Mouse (Mus musculus) MEL (cell line): ENCODE measurements at regions not wholly inside any gene's neighbourhood (a gene's known extent, or its start where the extent isn't known, plus 50 kb on each side); places are given as distances from the start of the nearest gene placed in this dataset.

Experiments
- DNase-seq: peaks from one replicate; pipeline ENCODE4 v3.0.0; 2011; ENCODE audit warnings: low read depth, low spot score
- H3K27ac ChIP-seq: 2 replicates; pipeline ENCODE4 v1.5.1; 2012; ENCODE audit warnings: low read depth, mild to moderate bottlenecking, control low read depth, low read length, moderate library complexity; ENCODE audit not compliant: control insufficient read depth
- H3K27me3 ChIP-seq, 2 experiments: fragments of 150-350 bp in 1 of 2; sonication (generic) in 1 of 2; 2 replicates each; pipeline ENCODE4 v1.6.1; 2012; ENCODE audit warnings: low read length in 2 of 2, mild to moderate bottlenecking in 2 of 2, improper control_type of control experiment in 1 of 2, moderate library complexity in 1 of 2; ENCODE audit not compliant: insufficient read depth in 2 of 2, control insufficient read depth in 1 of 2
- H3K36me3 ChIP-seq, 2 experiments: 2 replicates each; pipeline ENCODE4 v1.6.1; 2012 to 2014; ENCODE audit warnings: low read length in 2 of 2, improper control_type of control experiment in 1 of 2, inconsistent platforms in 1 of 2, mild to moderate bottlenecking in 1 of 2; ENCODE audit not compliant: insufficient read depth in 2 of 2, control insufficient read depth in 1 of 2
- H3K4me1 ChIP-seq, 2 experiments: fragments of 150-350 bp in 1 of 2; sonication (generic) in 1 of 2; 2 replicates each; pipeline ENCODE4 v1.6.1; 2012; ENCODE audit warnings: low read length in 2 of 2, improper control_type of control experiment in 1 of 2, mild to moderate bottlenecking in 1 of 2; ENCODE audit not compliant: insufficient read depth in 2 of 2, control insufficient read depth in 1 of 2
- H3K4me3 ChIP-seq, 2 experiments: fragments of 150-350 bp in 1 of 2; sonication (generic) in 1 of 2; 2 replicates each; pipeline ENCODE4 v1.5.1; 2012; ENCODE audit warnings: low read depth in 2 of 2, low read length in 2 of 2, mild to moderate bottlenecking in 2 of 2, moderate library complexity in 2 of 2, control low read depth in 1 of 2, improper control_type of control experiment in 1 of 2; ENCODE audit not compliant: control insufficient read depth in 1 of 2, insufficient read depth in 1 of 2
- H3K79me2 ChIP-seq: 2 replicates; pipeline ENCODE4 v1.6.1; 2012; ENCODE audit warnings: mild to moderate bottlenecking, low read length, moderate library complexity; ENCODE audit not compliant: control insufficient read depth, poor library complexity, insufficient read depth
- H3K9ac ChIP-seq: 2 replicates; pipeline ENCODE4 v1.6.1; 2012; ENCODE audit warnings: low read depth, mild to moderate bottlenecking, control low read depth, low read length, moderate library complexity; ENCODE audit not compliant: control insufficient read depth, poor library complexity, severe bottlenecking
- H3K9me3 ChIP-seq: fragments of 150-350 bp; sonication (generic); replicated peaks from 2 replicates; pipeline ENCODE4 v1.6.1; 2012; ENCODE audit warnings: mild to moderate bottlenecking, low read length, improper control_type of control experiment, moderate library complexity; ENCODE audit not compliant: insufficient read depth
- CHD1 ChIP-seq: IDR thresholded peaks from 2 replicates; pipeline ENCODE4 v1.6.1; 2012; ENCODE audit warnings: low read depth, mild to moderate bottlenecking, inconsistent platforms, low read length, improper control_type of control experiment
- CHD2 ChIP-seq: IDR thresholded peaks from 2 replicates; pipeline ENCODE4 v1.6.1; 2011; ENCODE audit warnings: low read length, improper control_type of control experiment
- CTCF ChIP-seq, 3 experiments: IDR thresholded peaks in 2 of 3; conservative IDR thresholded peaks in 1 of 3; 2 replicates each; pipeline ENCODE4 v1.5.1; 2011 to 2012; ENCODE audit warnings: low read length in 3 of 3, low read depth in 2 of 3, mild to moderate bottlenecking in 2 of 3, improper control_type of control experiment in 1 of 3, inconsistent platforms in 1 of 3, mixed read lengths in 1 of 3, moderate library complexity in 1 of 3; ENCODE audit not compliant: control insufficient read depth in 1 of 3, insufficient read depth in 1 of 3, poor library complexity in 1 of 3, severe bottlenecking in 1 of 3
- EP300 ChIP-seq, 2 experiments: IDR thresholded peaks; 2 replicates each; pipeline ENCODE4 v1.6.1; 2011; ENCODE audit warnings: improper control_type of control experiment in 2 of 2, low read length in 2 of 2, low read depth in 1 of 2, mild to moderate bottlenecking in 1 of 2
- GABPA ChIP-seq: IDR thresholded peaks from 2 replicates; pipeline ENCODE4 v1.6.1; 2012; ENCODE audit warnings: low read depth, mild to moderate bottlenecking, inconsistent platforms, low read length, improper control_type of control experiment, moderate library complexity
- HCFC1 ChIP-seq: IDR thresholded peaks from 2 replicates; pipeline ENCODE4 v1.6.1; 2012; ENCODE audit warnings: low read depth, mild to moderate bottlenecking, inconsistent platforms, low read length, improper control_type of control experiment, moderate library complexity
- JUND ChIP-seq: IDR thresholded peaks from 2 replicates; pipeline ENCODE4 v1.6.1; 2011; ENCODE audit warnings: low read depth, mild to moderate bottlenecking, improper control_type of control experiment, low read length
- KAT2A ChIP-seq: conservative IDR thresholded peaks from 2 replicates; pipeline ENCODE4 v1.6.1; 2012; ENCODE audit warnings: low read depth, low read length, improper control_type of control experiment, inconsistent platforms
- MAFK ChIP-seq: IDR thresholded peaks from 2 replicates; pipeline ENCODE4 v1.6.1; 2011; ENCODE audit warnings: low read depth, mild to moderate bottlenecking, low read length, improper control_type of control experiment, borderline replicate concordance
- MAX ChIP-seq: IDR thresholded peaks from 2 replicates; pipeline ENCODE4 v1.6.1; 2011; ENCODE audit warnings: low read length, improper control_type of control experiment
- MAZ ChIP-seq: IDR thresholded peaks from 2 replicates; pipeline ENCODE4 v1.6.1; 2012; ENCODE audit warnings: low read depth, mild to moderate bottlenecking, inconsistent platforms, low read length, improper control_type of control experiment
- MYB ChIP-seq: IDR thresholded peaks from 2 replicates; pipeline ENCODE4 v1.6.1; 2011; ENCODE audit warnings: mild to moderate bottlenecking, low read depth, low read length, improper control_type of control experiment
- POLR2A ChIP-seq, 2 experiments: IDR thresholded peaks; 2 replicates each; pipeline ENCODE4 v1.6.1; 2011 to 2012; ENCODE audit warnings: low read length in 2 of 2, mild to moderate bottlenecking in 2 of 2, control low read depth in 1 of 2, improper control_type of control experiment in 1 of 2, low read depth in 1 of 2, moderate library complexity in 1 of 2; ENCODE audit not compliant: control insufficient read depth in 1 of 2, insufficient read depth in 1 of 2, poor library complexity in 1 of 2
- POLR2AphosphoS2 ChIP-seq: IDR thresholded peaks from 2 replicates; pipeline ENCODE4 v1.6.1; 2011; ENCODE audit warnings: low read length, improper control_type of control experiment
- POLR2AphosphoS5 ChIP-seq: IDR thresholded peaks from 2 replicates; pipeline ENCODE4 v1.6.1; 2012; ENCODE audit warnings: low read depth, borderline replicate concordance, mild to moderate bottlenecking, inconsistent platforms, low read length, moderate library complexity, mixed read lengths
- RAD21 ChIP-seq: IDR thresholded peaks from 2 replicates; pipeline ENCODE4 v1.6.1; 2011; ENCODE audit warnings: mild to moderate bottlenecking, low read depth, low read length, improper control_type of control experiment
- SIN3A ChIP-seq: IDR thresholded peaks from 2 replicates; pipeline ENCODE4 v1.6.1; 2012; ENCODE audit warnings: low read length, improper control_type of control experiment, inconsistent platforms
- TAL1 ChIP-seq: IDR thresholded peaks from 2 replicates; pipeline ENCODE4 v1.6.1; 2012; ENCODE audit warnings: mild to moderate bottlenecking, inconsistent platforms, low read length, moderate library complexity, mixed read lengths
- TBP ChIP-seq: IDR thresholded peaks from 2 replicates; pipeline ENCODE4 v1.8.0; 2011; ENCODE audit warnings: low read depth, low read length, improper control_type of control experiment
- TCF12 ChIP-seq: IDR thresholded peaks from 2 replicates; pipeline ENCODE4 v1.6.1; 2014; ENCODE audit warnings: low read depth, mild to moderate bottlenecking, inconsistent platforms, low read length, improper control_type of control experiment, moderate library complexity
- UBTF ChIP-seq: IDR thresholded peaks from 2 replicates; pipeline ENCODE4 v1.6.1; 2012; ENCODE audit warnings: low read depth, mild to moderate bottlenecking, inconsistent platforms, low read length, improper control_type of control experiment, moderate library complexity, borderline replicate concordance; ENCODE audit not compliant: insufficient read depth
- USF1 ChIP-seq: IDR thresholded peaks from 2 replicates; pipeline ENCODE4 v1.6.1; 2014; ENCODE audit warnings: low read depth, mild to moderate bottlenecking, inconsistent platforms, low read length, improper control_type of control experiment, moderate library complexity
- USF2 ChIP-seq, 2 experiments: IDR thresholded peaks; 2 replicates each; pipeline ENCODE4 v1.6.1; 2011 to 2012; ENCODE audit warnings: improper control_type of control experiment in 2 of 2, low read length in 2 of 2, borderline replicate concordance in 1 of 2, inconsistent platforms in 1 of 2, low read depth in 1 of 2, mild to moderate bottlenecking in 1 of 2; ENCODE audit not compliant: insufficient read depth in 1 of 2
- ZC3H11A ChIP-seq: IDR thresholded peaks from 2 replicates; pipeline ENCODE4 v1.6.1; 2012; ENCODE audit warnings: low read depth, mild to moderate bottlenecking, inconsistent platforms, low read length, improper control_type of control experiment
- ZKSCAN1 ChIP-seq: IDR thresholded peaks from 2 replicates; pipeline ENCODE4 v1.6.1; 2012; ENCODE audit warnings: low read depth, mild to moderate bottlenecking, inconsistent platforms, low read length, improper control_type of control experiment, moderate library complexity
- ZMIZ1 ChIP-seq: IDR thresholded peaks from 2 replicates; pipeline ENCODE4 v1.6.1; 2012; ENCODE audit warnings: low read depth, mild to moderate bottlenecking, inconsistent platforms, low read length, improper control_type of control experiment, moderate library complexity
- ZNF384 ChIP-seq: IDR thresholded peaks from 2 replicates; pipeline ENCODE4 v1.6.1; 2012; ENCODE audit warnings: low read depth, mild to moderate bottlenecking, inconsistent platforms, low read length, improper control_type of control experiment

DNA sequence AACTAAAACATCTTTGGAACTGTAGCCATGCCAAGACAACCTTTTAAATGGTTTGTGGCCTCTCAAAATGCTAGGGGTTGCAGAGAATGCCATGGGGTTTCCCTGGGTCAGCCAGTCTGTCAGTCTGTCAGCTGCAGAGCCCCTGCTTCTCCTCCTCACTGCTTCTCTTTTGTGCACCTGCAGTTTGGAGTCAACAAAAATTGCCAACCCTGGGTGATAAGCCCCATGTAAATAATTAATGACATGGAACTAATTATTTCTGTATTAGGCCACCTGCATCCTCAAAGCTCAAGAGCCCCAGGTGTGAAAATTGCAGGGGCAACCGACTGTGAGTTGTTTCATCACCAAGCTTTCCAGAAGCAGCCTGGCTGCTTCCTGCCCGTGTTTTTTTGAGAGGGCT, 70.6 kb downstream of the Bmp2 start:
- TF ChIP-seq HCFC1 (no peak), UBTF (no peak), POLR2AphosphoS2 (no peak), CHD2 (no peak), CHD1 (no peak), MYB (no peak), MAX (no peak), TAL1 (no peak), KAT2A (no peak), CTCF (IDR thresholded peaks at IDR 0.05 in 2 of 3, conservative IDR thresholded peaks at IDR 0.05 in 1 of 3; ENCODE audit: control insufficient read depth in 1 of 3, insufficient read depth in 1 of 3, low read depth in 2 of 3, low read length in 3 of 3, poor library complexity in 1 of 3, severe bottlenecking in 1 of 3) (no peak), SIN3A (no peak), ZMIZ1 (no peak), ZC3H11A (no peak), USF1 (no peak), USF2 (IDR thresholded peaks at IDR 0.05; ENCODE audit: borderline replicate concordance in 1 of 2, insufficient read depth in 1 of 2, low read depth in 1 of 2, low read length in 2 of 2) (no peak)
- TF ChIP-seq, all 39 proteins: peak for 0
- H3K27ac ChIP-seq = no peak overlapping the region
- no peaks in the 10 kb centered on the region for H3K79me2 ChIP-seq
- no peak for DNase-seq
- no peaks in the 10 kb centered on the region for H3K9me3 ChIP-seq
- H3K4me3 ChIP-seq = no peak overlapping the region
- H3K4me1 ChIP-seq = no peaks in the 10 kb centered on the region
- H3K27me3 ChIP-seq = no peaks in the 10 kb centered on the region
- no peak overlapping the region for H3K9ac ChIP-seq
- H3K36me3 ChIP-seq = no peaks in the 10 kb centered on the region

GRCm38 (mm10) chr2:133625542-133625941, 73.6 kb downstream of the Bmp2 start:
- no peaks in the 10 kb centered on the region for H3K79me2 ChIP-seq
- H3K27me3 ChIP-seq = no peaks in the 10 kb centered on the region
- H3K4me3 ChIP-seq = no peak overlapping the region
- H3K9me3 ChIP-seq = no peaks in the 10 kb centered on the region
- TF ChIP-seq ZKSCAN1 = no peak
- H3K36me3 ChIP-seq = no peaks in the 10 kb centered on the region
- no peak overlapping the region for H3K27ac ChIP-seq
- H3K4me1 ChIP-seq = no peaks in the 10 kb centered on the region
- no peak overlapping the region for H3K9ac ChIP-seq
- no peak for DNase-seq

GRCm38 (mm10) chr2:133628874-133629273, 76.9 kb downstream of the Bmp2 start:
- H3K79me2 ChIP-seq = no peaks in the 10 kb centered on the region
- H3K27me3 ChIP-seq = no peaks in the 10 kb centered on the region
- no peaks in the 10 kb centered on the region for H3K36me3 ChIP-seq
- DNase-seq = no peak
- no peak overlapping the region for H3K27ac ChIP-seq
- H3K4me3 ChIP-seq = no peak overlapping the region
- H3K9me3 ChIP-seq = no peaks in the 10 kb centered on the region
- H3K4me1 ChIP-seq = no peaks in the 10 kb centered on the region
- TF ChIP-seq MAX (no peak), RAD21 (no peak), MAZ (no peak), EP300 (IDR thresholded peaks at IDR 0.05; ENCODE audit: low read depth in 1 of 2, low read length in 2 of 2) (no peak), TBP (no peak), KAT2A (no peak), GABPA (no peak), POLR2A (IDR thresholded peaks at IDR 0.05; ENCODE audit: control insufficient read depth in 1 of 2, insufficient read depth in 1 of 2, low read depth in 1 of 2, low read length in 2 of 2, poor library complexity in 1 of 2) (no peak), CHD2 (no peak), SIN3A (no peak), ZNF384 (no peak), TCF12 (no peak), JUND (no peak), MAFK (no peak), TAL1 (no peak), ZMIZ1 (no peak), POLR2AphosphoS5 (no peak)
- H3K9ac ChIP-seq = no peak overlapping the region
